Mouse (Mus musculus) kidney, postnatal 25 days (tissue): Measurements from ENCODE around the gene Gm8947.

Experiments used
- DNase-seq, 2 experiments: peaks; one replicate each; pipeline ENCODE4 v3.0.0; 2021; ENCODE audit warnings: mixed read lengths in 2 of 2

Gene Gm8947

DNA sequence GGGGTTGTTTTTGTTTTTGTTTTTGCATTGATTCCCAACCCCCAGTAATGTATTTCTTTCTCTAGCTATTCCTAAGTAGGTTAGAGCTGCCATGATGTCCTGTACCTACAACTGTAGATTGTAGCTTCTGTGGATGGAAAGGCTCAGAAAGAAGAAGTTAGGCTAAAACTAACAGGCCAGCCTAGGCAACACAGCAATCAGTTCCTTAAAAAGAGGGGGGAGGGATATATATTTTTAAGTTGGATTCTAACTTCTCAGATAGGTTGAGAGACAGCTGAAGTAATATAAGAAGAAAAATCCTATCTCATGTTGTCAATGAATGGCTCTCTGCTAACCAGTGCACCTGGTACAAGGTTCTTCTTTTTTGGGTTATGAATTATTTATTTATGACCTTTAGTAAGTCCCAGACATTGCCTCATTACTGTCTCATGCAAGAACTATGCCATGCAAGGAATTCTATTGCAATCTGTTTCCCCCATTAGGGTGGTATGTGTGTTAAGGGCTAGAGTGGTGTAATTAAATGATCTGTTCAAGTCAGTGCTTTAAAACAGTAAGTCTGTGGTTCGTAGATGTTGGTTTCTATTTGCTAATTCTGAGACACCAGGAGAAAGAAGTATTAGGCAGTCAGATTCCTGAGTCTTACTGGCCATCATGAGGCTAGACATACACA is 36.3 kb downstream of the Gm8947 start:
- DNase-seq: no peak

DNA sequence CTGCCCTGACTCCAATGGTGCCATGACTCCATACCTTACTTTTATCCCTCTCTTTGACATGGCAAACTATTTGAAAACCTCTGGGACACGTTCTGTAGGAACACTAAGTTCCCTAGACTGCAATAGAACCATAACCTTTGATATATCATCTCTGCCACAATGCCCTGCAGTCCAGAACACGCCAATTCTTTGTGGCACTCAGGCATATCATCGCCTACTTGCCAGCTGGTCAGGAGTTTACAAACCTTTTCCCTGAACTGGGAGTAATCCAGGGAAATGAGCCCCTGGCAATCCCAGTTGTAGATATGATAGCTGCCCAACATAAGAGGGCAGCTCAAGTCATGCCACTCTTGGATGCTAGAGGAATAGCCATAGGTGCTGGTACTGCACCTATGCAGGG is 40.2 kb downstream of the Gm8947 start:
- DNase-seq: peak in 1 of 2 experiments; percentile 54

DNA sequence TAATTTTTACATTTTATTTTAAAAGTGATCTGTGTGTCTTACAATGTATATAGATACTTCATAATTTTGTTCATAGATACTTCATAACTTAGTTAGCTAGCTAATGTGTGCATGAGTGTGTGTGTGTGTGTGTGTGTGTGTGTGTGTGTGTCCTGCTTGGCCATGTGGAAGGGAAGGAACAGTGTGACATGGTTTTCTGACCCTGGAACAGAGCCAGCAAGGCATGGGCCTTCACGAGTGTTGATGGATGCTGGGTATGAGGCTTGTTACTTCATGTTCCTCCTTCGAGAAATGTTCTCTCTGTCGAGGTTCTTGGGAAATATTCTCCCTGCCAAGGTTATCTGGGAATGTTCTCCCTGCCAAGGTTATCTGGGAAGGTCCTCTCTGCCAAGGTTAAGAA is 41.6 kb downstream of the Gm8947 start:
- no peak for DNase-seq

DNA sequence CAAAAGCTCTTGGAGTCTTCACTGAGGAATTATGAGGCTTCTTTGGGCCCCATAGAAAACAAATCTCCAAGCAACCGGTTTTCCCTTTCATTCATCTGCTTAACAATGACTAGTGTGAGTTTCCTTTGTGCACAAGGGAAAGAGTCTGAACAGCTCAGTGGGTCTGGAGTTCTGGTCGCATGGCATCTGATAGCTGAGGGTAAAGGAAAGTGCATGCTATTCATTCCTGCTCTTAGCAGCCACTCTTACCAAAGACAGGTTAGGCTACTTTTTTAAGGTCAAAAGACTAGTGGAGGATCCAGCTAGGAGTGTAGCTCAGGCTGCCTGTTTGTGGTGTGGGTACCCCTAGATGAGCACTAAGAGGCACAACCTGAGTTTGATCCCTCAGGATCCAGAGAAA is 43.4 kb downstream of the Gm8947 start:
- no peak for DNase-seq

DNA sequence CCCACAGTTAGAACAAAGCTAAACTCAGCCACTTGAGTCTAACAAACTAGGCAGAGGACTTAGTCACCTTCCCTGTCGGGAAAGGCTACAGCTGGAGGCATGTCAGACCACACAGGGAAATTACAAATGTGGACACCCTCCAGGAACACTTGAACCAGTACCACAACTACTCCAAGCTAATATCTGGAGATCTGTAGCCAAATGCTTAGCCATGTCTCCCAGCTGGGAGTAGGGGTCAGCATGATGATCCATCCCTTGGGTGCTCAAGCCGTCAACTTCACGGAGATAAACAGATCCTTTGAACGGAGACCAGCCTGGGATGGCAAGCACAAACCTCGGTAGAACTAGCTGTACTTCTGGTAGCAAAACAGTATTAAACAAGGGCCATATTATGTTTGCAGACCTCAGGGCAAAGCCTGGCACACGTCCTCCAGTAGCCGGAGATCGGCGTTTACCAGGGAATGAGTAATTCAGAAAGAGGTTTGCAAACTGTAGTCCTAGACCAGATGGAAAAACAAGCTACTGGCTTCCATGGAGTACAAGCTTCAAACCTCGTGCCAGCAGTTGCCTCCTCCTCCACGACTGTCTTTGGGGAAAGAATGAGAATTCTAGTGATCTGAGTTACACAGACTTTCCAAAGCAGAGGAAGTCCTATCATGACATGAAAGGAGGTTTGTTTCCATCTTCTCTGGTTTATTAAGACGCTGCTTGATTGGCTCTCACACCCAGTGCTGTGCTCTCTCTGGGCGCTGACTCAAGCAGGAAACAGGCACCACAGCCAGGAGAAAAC is 44.2 kb downstream of the Gm8947 start:
- no peak for DNase-seq

DNA sequence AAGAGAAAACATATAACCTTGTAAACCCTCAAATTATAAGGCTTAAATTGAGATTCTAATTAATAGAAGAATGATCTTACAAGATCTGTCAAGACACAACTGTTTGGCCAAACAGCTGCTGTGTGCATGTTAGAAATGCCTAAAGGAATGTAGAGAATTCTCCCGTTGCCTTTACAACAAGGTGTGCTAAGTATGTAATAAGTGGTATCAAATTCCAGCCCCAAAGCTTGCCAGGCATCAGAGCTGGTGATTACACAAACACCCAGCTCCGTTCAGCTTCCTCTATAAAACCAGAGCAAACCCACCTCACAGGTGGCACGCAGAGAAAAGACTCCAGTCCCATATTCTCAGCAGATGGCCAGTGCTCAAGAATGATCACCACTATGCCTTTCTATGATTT is 45.6 kb downstream of the Gm8947 start:
- DNase-seq: no peak

DNA sequence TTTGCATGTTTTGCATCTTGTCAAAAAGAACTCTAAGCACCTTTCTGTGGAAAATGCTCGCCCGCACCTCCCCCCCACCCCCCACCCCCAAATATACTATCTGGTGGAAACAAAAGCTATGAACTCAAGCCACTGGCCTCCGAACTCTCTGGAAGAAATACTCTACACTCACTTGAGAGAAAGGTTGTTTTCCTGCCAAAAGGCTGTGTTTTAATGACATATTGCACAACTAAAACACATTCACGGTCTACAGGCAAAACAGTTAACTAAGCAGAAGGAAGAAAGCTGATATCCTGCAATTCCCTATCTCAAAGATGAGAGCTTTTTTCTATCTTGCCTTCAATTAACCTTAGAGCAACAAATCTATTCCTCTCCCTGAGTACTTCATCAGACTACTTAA is 51.2 kb downstream of the Gm8947 start:
- DNase-seq: no peak
